Mouse (Mus musculus): ENCODE results near the gene Trim7. TPM values are rescaled to one million over a fixed set of nuclear protein-coding genes. Genes with fewer than 3 reads are reported as not detected.

The Trim7 gene
- total and polyA plus RNA-seq, 3 experiments: 18.2 to 27.9 (median 18.4) TPM

DNA sequence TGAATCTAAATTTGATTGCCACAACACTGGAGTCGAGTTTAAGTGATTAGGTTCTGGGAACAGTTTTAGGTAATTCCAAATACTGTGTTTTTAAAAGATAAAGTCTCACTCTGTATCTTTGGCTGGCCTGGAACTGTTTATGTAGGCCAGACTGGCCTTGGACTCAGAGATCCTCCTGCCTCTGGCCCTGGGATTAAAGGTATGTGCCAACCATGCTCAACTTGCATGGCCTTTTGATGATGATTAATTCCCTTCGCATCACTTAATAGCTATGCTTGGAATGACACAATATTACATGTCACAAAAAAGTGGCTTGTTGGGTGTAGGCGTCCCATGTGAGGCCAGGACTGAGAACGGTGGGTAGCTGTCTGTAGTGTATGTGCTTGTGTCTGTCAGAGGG, 26.2 kb downstream of the Trim7 start:
- WGBS: 71% methylated on average over 4 of the region's 4 CpGs
- no peak overlapping the region for H3K9ac ChIP-seq (ENCODE audit: low read depth, low read length)
- no peak for DNase-seq
- no peaks in the 10 kb centered on the region for H3K79me2 ChIP-seq (replicated peaks; ENCODE audit: control insufficient read depth, insufficient read depth, low read length)
- no peak overlapping the region for H3K4me3 ChIP-seq
- TF ChIP-seq EP300 (IDR thresholded peaks at IDR 0.05; ENCODE audit: insufficient read depth, low read depth, low read length) (no peak), CTCF (IDR thresholded peaks at IDR 0.05) (no peak), POLR2A (IDR thresholded peaks at IDR 0.05; ENCODE audit: insufficient read depth, low read depth, low read length) (no peak)
- intact Hi-C loops (cut with DNase I): no loop called here
- peaks cover 3% of the 10 kb centered on the region for H3K4me1 ChIP-seq (ENCODE audit: control insufficient read depth, insufficient read depth, low read length)
- H3K27me3 ChIP-seq (ENCODE audit: control insufficient read depth, insufficient read depth, low read length): no peaks in the 10 kb centered on the region
- H3K27ac ChIP-seq: no peak overlapping the region
- no peaks in the 10 kb centered on the region for H3K36me3 ChIP-seq (ENCODE audit: control insufficient read depth, insufficient read depth, low read length)

DNA sequence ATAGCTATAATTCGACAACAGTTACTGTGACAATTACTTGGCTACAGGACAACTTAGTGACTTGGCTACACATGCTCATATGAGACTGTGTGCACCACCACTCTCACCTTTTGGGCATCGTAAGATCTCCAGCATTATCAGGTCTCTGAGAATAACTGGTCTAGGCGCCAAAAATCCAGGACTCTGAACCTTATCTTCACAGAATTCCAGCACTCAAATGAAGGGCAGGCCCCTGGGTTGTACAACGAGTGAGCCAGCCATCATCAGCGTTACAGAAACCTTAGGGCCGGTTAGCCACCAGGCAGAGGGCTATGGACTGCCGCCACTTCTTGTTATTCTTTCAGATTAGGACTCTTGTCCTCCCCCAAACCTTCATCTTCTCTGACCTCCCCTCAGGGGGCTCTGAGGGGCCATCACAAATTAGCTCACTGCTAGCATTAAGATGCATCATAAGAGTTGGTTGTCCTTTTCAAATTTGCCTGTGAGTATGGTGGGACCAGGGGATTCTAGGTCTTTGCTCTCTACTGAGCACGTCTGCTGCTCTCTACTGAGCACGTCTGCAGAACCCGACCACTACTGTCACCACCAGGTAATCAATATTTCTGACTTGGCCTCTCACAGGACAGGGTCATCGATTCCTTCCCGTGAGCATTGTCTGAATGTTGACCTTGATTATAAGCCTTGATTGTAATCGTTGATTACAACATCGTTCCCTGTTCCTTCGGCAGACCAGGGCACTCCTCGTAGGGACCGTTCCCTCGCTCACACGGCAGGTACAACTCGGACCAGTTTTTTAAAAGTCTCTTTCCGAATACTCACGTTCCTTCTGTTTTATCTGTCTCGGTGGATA, 26.9 kb downstream of the Trim7 start:
- intact Hi-C loops (cut with DNase I): loop anchor here (1.0 kb wide), 1 partner anchor 16 kb away; no protein-coding TSS in a partner anchor
- no peak for DNase-seq
- H3K4me1 ChIP-seq (ENCODE audit: control insufficient read depth, insufficient read depth, low read length): peaks cover 3% of the 10 kb centered on the region
- no peaks in the 10 kb centered on the region for H3K36me3 ChIP-seq (ENCODE audit: control insufficient read depth, insufficient read depth, low read length)
- TF ChIP-seq EP300 (IDR thresholded peaks at IDR 0.05; ENCODE audit: insufficient read depth, low read depth, low read length) (no peak), POLR2A (IDR thresholded peaks at IDR 0.05; ENCODE audit: insufficient read depth, low read depth, low read length) (no peak), CTCF (IDR thresholded peaks at IDR 0.05) (no peak)
- H3K79me2 ChIP-seq (replicated peaks; ENCODE audit: control insufficient read depth, insufficient read depth, low read length): no peaks in the 10 kb centered on the region
- H3K9ac ChIP-seq (ENCODE audit: low read depth, low read length): peak overlapping the region; percentile 86
- peak overlapping the region; percentile 59 for H3K4me3 ChIP-seq
- no peaks in the 10 kb centered on the region for H3K27me3 ChIP-seq (ENCODE audit: control insufficient read depth, insufficient read depth, low read length)
- H3K27ac ChIP-seq: peak overlapping the region; percentile 55
- WGBS: 11% methylated on average over 23 of the region's 23 CpGs

DNA sequence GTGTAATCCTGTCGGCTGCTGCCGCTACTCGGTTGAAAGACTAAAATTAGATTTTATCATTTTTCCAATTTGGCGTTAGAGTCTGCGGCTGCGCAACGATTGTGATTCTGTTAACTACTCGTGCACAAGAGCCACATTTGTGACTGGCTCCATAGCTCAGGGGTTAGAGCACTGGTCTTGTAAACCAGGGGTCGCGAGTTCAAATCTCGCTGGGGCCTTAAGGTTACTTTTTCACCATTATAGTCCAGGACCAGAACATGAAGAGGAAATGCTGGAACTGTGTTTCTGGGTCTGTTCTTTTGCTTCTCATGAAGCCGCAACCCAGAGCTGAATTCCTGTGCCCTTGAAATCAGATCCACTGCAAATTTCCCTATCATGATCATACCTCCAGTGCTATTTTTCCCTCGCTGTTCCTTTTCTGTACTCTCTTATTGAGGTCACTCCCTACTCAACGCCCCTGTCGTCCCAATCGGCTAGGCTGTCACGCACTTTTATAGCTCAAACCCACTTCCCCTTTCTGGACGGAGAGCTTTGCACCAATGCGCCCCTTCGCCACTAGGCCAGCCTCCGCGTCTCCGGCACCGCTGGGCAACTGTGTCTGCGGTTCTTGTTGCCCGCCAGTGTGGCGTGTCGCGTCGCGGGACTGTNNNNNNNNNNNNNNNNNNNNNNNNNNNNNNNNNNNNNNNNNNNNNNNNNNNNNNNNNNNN, 27.7 kb downstream of the Trim7 start:
- Histone ChIP-seq H3K27me3 (ENCODE audit: control insufficient read depth, insufficient read depth, low read length) (no peaks in the 10 kb centered on the region), H3K36me3 (ENCODE audit: control insufficient read depth, insufficient read depth, low read length) (no peaks in the 10 kb centered on the region), H3K4me1 (ENCODE audit: control insufficient read depth, insufficient read depth, low read length) (peaks cover 4% of the 10 kb centered on the region), H3K4me3 (peak overlapping the region; percentile 59), H3K9ac (ENCODE audit: low read depth, low read length) (peak overlapping the region; percentile 86), H3K79me2 (replicated peaks; ENCODE audit: control insufficient read depth, insufficient read depth, low read length) (no peaks in the 10 kb centered on the region), H3K27ac (peak overlapping the region; percentile 64)
- intact Hi-C loops (cut with DNase I): loop anchor here (1.0 kb wide), 1 partner anchor 16 kb away; no protein-coding TSS in a partner anchor
- 0 out of 2 replicates have a peak, but pooled peaks have one; percentile 43 for TF ChIP-seq POLR2A (IDR thresholded peaks at IDR 0.05; ENCODE audit: insufficient read depth, low read depth, low read length)
- TF ChIP-seq EP300 (IDR thresholded peaks at IDR 0.05; ENCODE audit: insufficient read depth, low read depth, low read length): peak; percentile 87
- peak; percentile 51 for TF ChIP-seq CTCF (IDR thresholded peaks at IDR 0.05)
- DNase-seq: peak; percentile 90 to 95
- 6% methylated on average over 31 of the region's 31 CpGs for WGBS

DNA sequence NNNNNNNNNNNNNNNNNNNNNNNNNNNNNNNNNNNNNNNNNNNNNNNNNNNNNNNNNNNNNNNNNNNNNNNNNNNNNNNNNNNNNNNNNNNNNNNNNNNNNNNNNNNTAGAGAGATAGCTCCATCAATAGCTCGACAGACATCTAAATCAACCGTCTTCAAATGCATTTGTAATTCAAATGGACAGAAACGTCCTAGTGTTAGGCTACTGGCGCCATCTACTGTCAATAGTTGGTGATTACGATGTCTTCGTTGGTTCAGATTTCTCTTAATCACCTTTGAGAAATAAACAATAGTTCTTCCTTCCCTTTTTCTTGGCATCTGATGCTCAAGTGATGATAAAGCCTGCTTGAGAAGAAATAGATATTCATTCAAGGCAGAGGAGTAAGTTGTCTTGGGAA, 33.1 kb downstream of the Trim7 start:
- Histone ChIP-seq H3K9ac (ENCODE audit: low read depth, low read length) (no peak overlapping the region), H3K27me3 (ENCODE audit: control insufficient read depth, insufficient read depth, low read length) (no peaks in the 10 kb centered on the region), H3K36me3 (ENCODE audit: control insufficient read depth, insufficient read depth, low read length) (no peaks in the 10 kb centered on the region), H3K79me2 (replicated peaks; ENCODE audit: control insufficient read depth, insufficient read depth, low read length) (no peaks in the 10 kb centered on the region), H3K4me1 (ENCODE audit: control insufficient read depth, insufficient read depth, low read length) (peaks cover 4% of the 10 kb centered on the region), H3K4me3 (no peak overlapping the region; the same call in 1 of the 2 replicates), H3K27ac (no peak overlapping the region)
- under 1% methylated on average over 6 of the region's 6 CpGs for WGBS
- intact Hi-C loops (cut with DNase I): loop anchor here (1.0 kb wide), 1 partner anchor 69 kb away; no protein-coding TSS in a partner anchor
- no peak for DNase-seq
- TF ChIP-seq POLR2A (IDR thresholded peaks at IDR 0.05; ENCODE audit: insufficient read depth, low read depth, low read length) (no peak), CTCF (IDR thresholded peaks at IDR 0.05) (peak; percentile 93)

DNA sequence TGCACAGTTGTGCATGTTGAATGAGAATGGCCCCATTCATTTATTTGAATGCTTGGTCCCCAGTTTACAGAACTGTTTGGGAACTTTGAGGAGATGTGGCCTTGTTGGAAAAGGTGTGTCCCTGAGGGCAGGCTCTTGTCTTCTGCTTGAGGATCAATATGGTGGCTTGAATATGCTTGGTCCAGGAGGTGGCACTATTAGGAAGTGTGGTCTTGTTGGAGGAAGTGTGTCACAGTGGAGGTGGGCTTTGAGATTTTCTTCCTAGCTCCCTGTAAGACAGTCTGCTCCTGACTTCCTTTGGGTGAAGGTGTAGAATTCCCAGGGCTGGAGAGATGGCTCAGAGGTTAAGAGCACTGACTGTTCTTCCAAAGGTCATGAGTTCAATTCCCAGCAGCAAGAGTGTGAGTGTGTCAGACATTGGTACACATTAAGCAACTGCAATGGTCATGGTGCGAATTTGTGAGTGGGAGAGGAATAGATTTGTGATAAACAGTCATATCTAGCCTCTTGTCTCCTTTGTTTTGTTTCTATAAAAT, 36.9 kb downstream of the Trim7 start:
- Histone ChIP-seq H3K9ac (ENCODE audit: low read depth, low read length) (no peak overlapping the region), H3K27me3 (ENCODE audit: control insufficient read depth, insufficient read depth, low read length) (no peaks in the 10 kb centered on the region), H3K36me3 (ENCODE audit: control insufficient read depth, insufficient read depth, low read length) (peaks cover 14% of the 10 kb centered on the region), H3K27ac (no peak overlapping the region), H3K4me1 (ENCODE audit: control insufficient read depth, insufficient read depth, low read length) (peaks cover 1% of the 10 kb centered on the region; the same call in 1 of the 2 replicates), H3K4me3 (no peak overlapping the region), H3K79me2 (replicated peaks; ENCODE audit: control insufficient read depth, insufficient read depth, low read length) (0 out of 2 replicates have a peak, but pooled peaks cover 2% of the 10 kb centered on the region)
- intact Hi-C loops (cut with DNase I): no loop called here
- 79% methylated on average over 1 of the region's 1 CpGs for WGBS
- TF ChIP-seq EP300 (IDR thresholded peaks at IDR 0.05; ENCODE audit: insufficient read depth, low read depth, low read length) (no peak), POLR2A (IDR thresholded peaks at IDR 0.05; ENCODE audit: insufficient read depth, low read depth, low read length) (no peak), CTCF (IDR thresholded peaks at IDR 0.05) (no peak)
- no peak for DNase-seq

Data from heart, adult 2 months (tissue).